Mouse (Mus musculus): ENCODE measurements at regions not wholly inside any gene's neighbourhood (a gene's known extent, or its start where the extent isn't known, plus 50 kb on each side); places are given as distances from the start of the nearest gene placed in this dataset.
"Not testable (repeated sequence)": the region's sequence is repeated elsewhere in the genome, so short reads cannot be mapped to it uniquely, and the experiment has no call there.

GRCm38 (mm10) chr4:44424831-44425704 is 124.4 kb downstream of the Melk start:
- peak; percentile 94 for DNase-seq (ENCODE audit: low spot score, missing footprints)
- peaks cover 8% of the 10 kb centered on the region for H3K27me3 ChIP-seq (ENCODE audit: control insufficient read depth, insufficient read depth, low read length)

DNA sequence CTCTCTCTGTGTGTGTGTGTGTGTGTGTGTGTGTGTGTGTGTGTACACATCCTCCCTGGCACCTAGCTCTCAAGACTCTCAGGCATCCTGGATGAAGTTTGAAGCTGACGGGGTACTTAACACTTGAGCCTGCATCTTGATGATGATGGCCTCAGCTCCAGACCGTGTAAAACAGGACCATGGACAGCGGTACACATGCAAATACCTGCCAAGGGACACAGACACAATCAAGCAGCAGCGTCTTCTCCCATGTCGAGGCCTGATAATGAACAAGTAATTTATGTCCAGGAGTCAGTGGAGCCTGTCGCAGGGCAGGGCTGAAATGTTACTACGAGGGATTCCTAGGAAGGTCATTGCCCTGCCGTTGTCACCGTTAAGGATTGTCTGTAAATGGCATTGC is 133.9 kb downstream of the Melk start:
- no peak overlapping the region for H3K27ac ChIP-seq (ENCODE audit: low read depth, low read length)
- H3K27me3 ChIP-seq (ENCODE audit: control insufficient read depth, insufficient read depth, low read length): no peaks in the 10 kb centered on the region; the same call in 1 of the 2 replicates
- no peaks in the 10 kb centered on the region for H3K9me3 ChIP-seq (ENCODE audit: control insufficient read depth, low read length)
- no peak overlapping the region for H3K4me3 ChIP-seq (ENCODE audit: low read depth, low read length)
- H3K9ac ChIP-seq (ENCODE audit: low read length): no peak overlapping the region
- no peak overlapping the region for H3K4me2 ChIP-seq
- ATAC-seq (ENCODE audit: low FRiP score) (no peak), DNase-seq (ENCODE audit: low spot score, missing footprints) (no peak)
- WGBS: 45% methylated on average over 9 of the region's 9 CpGs
- H3K4me1 ChIP-seq (ENCODE audit: control insufficient read depth, insufficient read depth, low read length): no peaks in the 10 kb centered on the region
- no peaks in the 10 kb centered on the region for H3K36me3 ChIP-seq (ENCODE audit: control insufficient read depth, insufficient read depth, low read length)

More at GRCm38 (mm10) chr4:44424831-44425704, 124.4 kb downstream of the Melk start:
- Histone ChIP-seq H3K27ac (ENCODE audit: low read depth, low read length) (no peak overlapping the region), H3K4me2 (peak overlapping the region; percentile 93), H3K4me3 (ENCODE audit: low read depth, low read length) (peak overlapping the region; percentile 49), H3K36me3 (ENCODE audit: control insufficient read depth, insufficient read depth, low read length) (no peaks in the 10 kb centered on the region), H3K9me3 (ENCODE audit: control insufficient read depth, low read length) (no peaks in the 10 kb centered on the region), H3K9ac (ENCODE audit: low read length) (peak overlapping the region; percentile 52), H3K4me1 (ENCODE audit: control insufficient read depth, insufficient read depth, low read length) (no peaks in the 10 kb centered on the region; the same call in 1 of the 2 replicates)
- peak; percentile 66; the same call in 1 of the 2 replicates for ATAC-seq (ENCODE audit: low FRiP score)
- under 1% methylated on average over 56 of the region's 56 CpGs for WGBS

DNA sequence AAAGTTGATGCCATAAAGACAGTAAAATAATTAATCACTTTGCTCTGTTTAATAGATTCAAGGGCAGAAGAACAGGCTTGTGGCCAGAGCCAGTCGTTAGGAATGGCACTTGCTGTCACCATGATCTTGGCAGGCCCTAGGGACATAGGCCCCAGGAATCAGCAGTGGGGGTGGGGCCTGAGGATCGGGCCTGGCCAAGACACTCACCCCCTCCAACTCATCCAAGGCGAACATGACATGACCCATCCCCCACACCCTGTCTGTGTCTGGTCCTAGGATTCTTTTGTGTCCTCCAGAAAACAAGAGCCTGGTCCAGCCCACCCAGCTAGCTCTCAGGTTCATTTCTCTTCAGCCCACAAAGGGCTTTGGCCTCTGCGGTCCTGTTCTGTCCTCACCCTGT is 144.8 kb downstream of the Melk start:
- Histone ChIP-seq H3K9ac (ENCODE audit: low read length) (peak overlapping the region; percentile 16; the same call in 1 of the 2 replicates), H3K27me3 (ENCODE audit: control insufficient read depth, insufficient read depth, low read length) (no peaks in the 10 kb centered on the region), H3K4me2 (no peak overlapping the region), H3K27ac (ENCODE audit: low read depth, low read length) (no peak overlapping the region), H3K4me3 (ENCODE audit: low read depth, low read length) (no peak overlapping the region), H3K36me3 (ENCODE audit: control insufficient read depth, insufficient read depth, low read length) (no peaks in the 10 kb centered on the region), H3K9me3 (ENCODE audit: control insufficient read depth, low read length) (no peaks in the 10 kb centered on the region), H3K4me1 (ENCODE audit: control insufficient read depth, insufficient read depth, low read length) (peaks cover 3% of the 10 kb centered on the region; the same call in 1 of the 2 replicates)
- no peak for ATAC-seq (ENCODE audit: low FRiP score)
- WGBS: 31% methylated on average over 4 of the region's 4 CpGs
- no peak for DNase-seq (ENCODE audit: low spot score, missing footprints)

- 75% methylated on average over 10 of the region's 10 CpGs for WGBS
- H3K9me3 ChIP-seq (ENCODE audit: control insufficient read depth, low read length): no peaks in the 10 kb centered on the region
- no peak overlapping the region for H3K4me3 ChIP-seq (ENCODE audit: low read depth, low read length)
- H3K27me3 ChIP-seq (ENCODE audit: control insufficient read depth, insufficient read depth, low read length): no peaks in the 10 kb centered on the region
- no peaks in the 10 kb centered on the region for H3K36me3 ChIP-seq (ENCODE audit: control insufficient read depth, insufficient read depth, low read length)
- peaks cover 3% of the 10 kb centered on the region for H3K4me1 ChIP-seq (ENCODE audit: control insufficient read depth, insufficient read depth, low read length)
- no peak overlapping the region for H3K4me2 ChIP-seq
- no peak overlapping the region for H3K9ac ChIP-seq (ENCODE audit: low read length)
- no peak overlapping the region for H3K27ac ChIP-seq (ENCODE audit: low read depth, low read length)
- no peak for ATAC-seq (ENCODE audit: low FRiP score)
- no peak for DNase-seq (ENCODE audit: low spot score, missing footprints)
Measured at GRCm38 (mm10) chr4:44450881-44451532, 150.3 kb downstream of the Melk start.

DNA sequence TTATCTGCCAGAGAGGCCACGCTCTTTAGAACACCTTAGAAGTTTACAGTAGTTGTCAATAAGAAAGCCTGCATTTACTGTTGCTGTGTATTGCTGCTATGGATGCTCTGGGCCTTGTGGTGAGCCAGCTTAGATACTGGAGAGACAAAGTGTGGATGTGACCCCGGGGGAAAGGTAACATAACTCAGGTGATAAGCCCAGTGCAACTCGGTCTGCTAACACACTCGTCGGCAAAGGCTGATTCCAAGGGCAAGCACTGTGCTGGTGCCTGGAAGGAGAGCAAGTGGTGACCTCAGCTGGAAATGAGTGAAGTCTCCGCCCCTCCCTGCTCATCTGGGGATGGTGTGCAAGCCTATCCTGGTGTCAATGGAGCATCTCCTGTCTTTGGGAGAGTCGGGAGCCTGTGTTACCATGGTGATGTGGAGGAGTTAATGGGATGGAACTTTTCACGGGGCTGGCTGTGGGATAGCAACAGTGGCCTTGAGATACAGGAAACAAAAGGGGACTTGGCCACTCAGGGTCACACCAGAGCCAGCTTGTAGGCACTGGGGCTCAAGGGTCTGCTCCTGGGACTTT is 151.5 kb downstream of the Melk start:
- no peaks in the 10 kb centered on the region for H3K9me3 ChIP-seq (ENCODE audit: control insufficient read depth, low read length)
- ATAC-seq (ENCODE audit: low FRiP score) (peak; percentile 48; the same call in 1 of the 2 replicates), DNase-seq (ENCODE audit: low spot score, missing footprints) (no peak)
- 53% methylated on average over 8 of the region's 8 CpGs for WGBS
- H3K4me2 ChIP-seq: no peak overlapping the region
- H3K4me3 ChIP-seq (ENCODE audit: low read depth, low read length): no peak overlapping the region
- no peaks in the 10 kb centered on the region for H3K27me3 ChIP-seq (ENCODE audit: control insufficient read depth, insufficient read depth, low read length)
- peaks cover 3% of the 10 kb centered on the region for H3K4me1 ChIP-seq (ENCODE audit: control insufficient read depth, insufficient read depth, low read length)
- no peak overlapping the region for H3K27ac ChIP-seq (ENCODE audit: low read depth, low read length)
- H3K9ac ChIP-seq (ENCODE audit: low read length): no peak overlapping the region
- H3K36me3 ChIP-seq (ENCODE audit: control insufficient read depth, insufficient read depth, low read length): no peaks in the 10 kb centered on the region

DNA sequence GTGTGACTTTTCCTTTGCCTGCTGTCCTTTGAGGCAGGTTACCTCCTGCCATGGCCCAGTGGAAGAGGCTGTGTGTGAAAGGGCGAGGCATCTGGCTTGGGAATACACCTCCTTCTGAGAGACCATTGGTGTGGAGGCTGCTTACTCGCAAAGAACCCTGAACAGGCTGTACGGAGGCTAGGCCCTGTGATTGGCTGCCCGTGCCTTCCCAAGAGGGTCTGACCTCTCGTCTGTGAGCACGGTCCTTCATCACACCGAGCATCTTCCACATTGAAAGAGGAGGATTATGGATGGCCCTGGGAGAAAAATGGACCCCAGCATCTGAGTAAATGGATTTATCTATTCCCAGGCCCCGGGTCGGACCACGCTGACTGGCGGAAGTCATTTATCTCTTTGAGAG is 152.9 kb downstream of the Melk start:
- no peaks in the 10 kb centered on the region for H3K27me3 ChIP-seq (ENCODE audit: control insufficient read depth, insufficient read depth, low read length)
- peaks cover 3% of the 10 kb centered on the region for H3K4me1 ChIP-seq (ENCODE audit: control insufficient read depth, insufficient read depth, low read length)
- DNase-seq (ENCODE audit: low spot score, missing footprints) (no peak), ATAC-seq (ENCODE audit: low FRiP score) (no peak)
- WGBS: 91% methylated on average over 11 of the region's 11 CpGs
- no peak overlapping the region for H3K27ac ChIP-seq (ENCODE audit: low read depth, low read length)
- no peaks in the 10 kb centered on the region for H3K36me3 ChIP-seq (ENCODE audit: control insufficient read depth, insufficient read depth, low read length)
- H3K4me2 ChIP-seq: no peak overlapping the region
- no peaks in the 10 kb centered on the region for H3K9me3 ChIP-seq (ENCODE audit: control insufficient read depth, low read length)
- H3K9ac ChIP-seq (ENCODE audit: low read length): no peak overlapping the region
- no peak overlapping the region for H3K4me3 ChIP-seq (ENCODE audit: low read depth, low read length)

GRCm38 (mm10) chr4:44455851-44456250 is 155.2 kb downstream of the Melk start:
- Histone ChIP-seq H3K4me1 (ENCODE audit: control insufficient read depth, insufficient read depth, low read length) (peaks cover 3% of the 10 kb centered on the region), H3K4me2 (no peak overlapping the region), H3K27ac (ENCODE audit: low read depth, low read length) (no peak overlapping the region), H3K4me3 (ENCODE audit: low read depth, low read length) (no peak overlapping the region), H3K9me3 (ENCODE audit: control insufficient read depth, low read length) (no peaks in the 10 kb centered on the region), H3K27me3 (ENCODE audit: control insufficient read depth, insufficient read depth, low read length) (no peaks in the 10 kb centered on the region), H3K9ac (ENCODE audit: low read length) (no peak overlapping the region), H3K36me3 (ENCODE audit: control insufficient read depth, insufficient read depth, low read length) (no peaks in the 10 kb centered on the region)
- ATAC-seq (ENCODE audit: low FRiP score): no peak
- no peak for DNase-seq (ENCODE audit: low spot score, missing footprints)
- 89% methylated on average over 2 of the region's 2 CpGs for WGBS

DNA sequence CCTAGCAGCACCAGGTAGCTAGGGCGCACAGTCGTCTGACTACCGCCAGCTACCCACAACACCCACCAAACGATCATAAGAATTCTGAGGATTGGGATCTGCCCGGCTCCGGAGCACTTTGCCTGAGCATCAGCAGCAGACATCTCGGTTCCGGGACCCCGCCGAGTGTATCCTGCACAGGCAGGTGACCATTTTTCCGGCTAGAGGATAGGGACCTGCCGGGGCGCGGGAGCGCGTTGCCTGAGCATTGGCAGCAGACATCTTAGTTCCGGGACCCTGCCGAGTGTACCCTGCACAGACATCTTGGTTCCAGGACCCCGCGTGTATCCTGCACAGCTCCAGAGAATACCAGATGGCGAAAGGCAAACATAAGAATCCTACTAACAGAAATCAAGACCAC is 172.8 kb downstream of the Melk start:
- DNase-seq (ENCODE audit: low spot score, missing footprints); H3K9ac ChIP-seq (ENCODE audit: low read length); ATAC-seq (ENCODE audit: low FRiP score); H3K4me3 ChIP-seq (ENCODE audit: low read depth, low read length); H3K4me1 ChIP-seq (ENCODE audit: control insufficient read depth, insufficient read depth, low read length); H3K27me3 ChIP-seq (ENCODE audit: control insufficient read depth, insufficient read depth, low read length); H3K9me3 ChIP-seq (ENCODE audit: control insufficient read depth, low read length); H3K4me2 ChIP-seq; H3K27ac ChIP-seq (ENCODE audit: low read depth, low read length); H3K36me3 ChIP-seq (ENCODE audit: control insufficient read depth, insufficient read depth, low read length): not testable (repeated sequence)
- 93% methylated on average over 21 of the region's 21 CpGs for WGBS
